Mouse (Mus musculus): Measurements from ENCODE around the gene Tmem204.

GRCm38 (mm10) chr17:25110590-25110989, 27.2 kb upstream of the Tmem204 start:
- TF ChIP-seq CTCF (IDR thresholded peaks at IDR 0.05; ENCODE audit: borderline replicate concordance, extremely low read depth, insufficient read depth, insufficient read length) (no peak), POLR2A (IDR thresholded peaks at IDR 0.05; ENCODE audit: borderline replicate concordance, extremely low read depth, insufficient read depth, insufficient read length, poor library complexity, severe bottlenecking) (no peak)
